Mouse (Mus musculus) bone marrow, adult 2 months (tissue): ENCODE data around the gene Dnmbp.

ENCODE experiments used
- CTCF ChIP-seq: fragments of 200-500 bp; IDR thresholded peaks from 2 replicates; pipeline ENCODE4 v1.5.1; 2011; ENCODE audit warnings: low read length, control low read depth; ENCODE audit not compliant: control insufficient read depth, insufficient read depth
- POLR2A ChIP-seq: fragments of 200-500 bp; IDR thresholded peaks from 2 replicates; pipeline ENCODE4 v1.6.1; 2011; ENCODE audit warnings: low read depth, mild to moderate bottlenecking, control low read depth, low read length, borderline replicate concordance; ENCODE audit not compliant: control insufficient read depth

GRCm38 (mm10) chr19:43960014-43960413 is 20.0 kb upstream of the Dnmbp start:
- TF ChIP-seq CTCF (no peak), POLR2A (no peak)
